Mouse (Mus musculus): Measurements from ENCODE around the gene A930004D18Rik.

A930004D18Rik gene

DNA sequence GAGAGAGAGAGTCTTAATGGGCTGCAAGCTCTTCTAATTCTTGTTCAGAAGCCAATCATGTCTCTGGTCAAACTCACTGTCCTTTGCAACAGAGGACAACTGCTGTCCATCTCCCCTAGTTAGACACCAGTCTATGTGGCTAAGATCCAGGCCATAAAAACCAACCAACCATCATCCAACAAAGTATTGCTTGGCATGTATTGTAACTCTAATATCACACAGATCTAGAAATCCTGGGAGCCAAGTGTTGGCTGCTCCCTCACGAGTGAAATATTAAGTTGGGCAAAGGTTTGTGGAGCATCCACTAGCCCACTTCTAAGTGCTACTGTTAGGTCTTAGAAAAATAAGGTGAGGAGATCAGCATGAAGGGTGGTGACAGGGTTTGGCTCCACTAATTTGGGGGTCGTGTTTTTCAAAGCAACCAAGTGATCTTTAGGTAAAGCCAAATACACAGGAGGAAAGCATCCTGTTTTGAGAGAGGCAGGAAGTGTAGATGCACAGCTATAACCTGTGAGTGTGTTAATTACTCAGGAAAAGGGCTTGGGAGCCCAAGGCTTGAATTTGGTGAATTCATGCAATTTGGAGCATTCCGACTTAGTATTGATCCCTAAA is 710 bp upstream of the A930004D18Rik start:
- DNase-seq (ENCODE audit: low read depth) = no peak

DNA sequence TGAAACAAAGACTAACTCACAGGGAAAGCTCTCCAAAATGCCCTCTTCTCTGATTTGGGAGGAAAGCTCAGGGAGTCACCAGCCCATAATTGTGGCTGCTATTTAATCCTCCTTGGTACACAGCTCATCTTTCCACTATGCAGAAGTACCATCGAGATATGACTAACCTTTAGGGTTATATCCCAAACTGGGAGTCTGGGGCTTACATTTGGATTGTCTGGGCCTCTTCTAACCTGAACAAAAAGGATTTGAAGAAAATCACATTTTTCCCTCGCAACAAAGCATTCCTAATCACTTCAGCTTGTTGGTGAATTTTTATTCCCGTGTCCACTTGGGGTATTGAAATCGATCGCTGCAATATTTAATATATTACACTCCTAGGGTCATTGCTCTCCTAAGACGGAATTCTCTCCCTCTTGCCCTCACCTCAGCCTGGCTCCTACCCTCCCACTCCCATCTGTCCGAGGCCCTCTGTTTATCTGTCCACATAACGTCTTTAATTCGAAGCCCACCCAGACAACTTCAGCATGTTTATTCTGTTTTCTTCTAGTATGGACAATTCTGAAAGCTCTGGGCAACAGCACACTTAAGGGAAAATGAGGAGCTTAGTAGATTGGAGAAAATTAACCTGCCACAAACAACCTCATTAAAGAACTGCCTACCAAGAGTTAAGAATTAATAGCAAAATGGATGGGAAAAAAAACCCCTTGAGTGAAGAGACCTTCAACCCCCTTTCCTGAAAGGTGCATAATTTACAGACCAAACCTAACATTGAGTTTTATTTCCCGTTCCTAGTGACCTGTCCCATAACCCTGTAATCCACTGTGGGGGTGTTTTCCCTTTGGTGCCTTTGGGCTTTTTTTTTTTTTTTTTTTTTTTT is 2.9 kb downstream of the A930004D18Rik start:
- no peak for DNase-seq (ENCODE audit: low read depth)

DNA sequence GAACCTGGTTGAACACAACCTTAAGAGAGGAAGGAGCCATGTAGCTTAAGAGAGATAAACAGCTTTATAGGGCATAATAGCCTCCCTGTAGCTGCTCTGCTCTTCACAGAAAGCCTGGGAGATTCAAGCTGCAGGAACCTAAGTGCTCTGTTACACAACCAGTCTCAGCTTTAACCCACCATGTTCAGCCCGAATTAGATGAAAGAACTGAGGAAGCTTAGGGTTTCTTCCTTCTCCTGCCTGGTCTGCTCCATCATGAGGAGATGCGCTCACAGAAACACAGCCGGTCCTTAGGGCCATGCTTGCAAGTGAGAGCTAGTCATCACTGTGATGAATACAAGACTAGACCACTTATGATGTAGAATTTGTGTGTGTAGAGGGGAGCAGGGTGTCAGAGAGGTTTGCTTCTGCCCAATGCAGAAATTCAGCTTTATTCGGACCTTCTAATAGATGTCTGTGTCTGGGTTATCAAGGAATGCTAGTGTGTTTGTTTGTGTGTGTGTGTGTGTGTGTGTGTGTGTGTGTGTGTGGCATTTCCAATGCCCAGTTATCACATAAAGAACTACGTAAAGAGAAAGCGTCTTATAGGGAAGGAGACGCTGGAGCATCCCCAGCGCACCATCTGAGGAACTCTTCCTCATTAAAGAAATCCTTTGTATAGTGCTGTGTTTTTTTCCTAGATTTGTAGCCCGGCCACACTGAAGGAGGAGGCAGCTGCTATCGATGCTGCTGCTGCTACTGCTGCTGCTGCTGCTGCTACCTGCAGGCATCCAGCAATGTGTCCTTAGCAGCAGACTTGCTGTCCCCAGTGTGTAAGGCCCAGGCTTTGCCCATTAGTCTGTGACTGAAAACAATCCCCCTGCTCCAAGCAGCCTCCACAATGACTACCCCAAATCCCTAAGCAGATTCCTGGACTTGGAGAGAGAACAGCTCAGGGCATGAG is 4.1 kb downstream of the A930004D18Rik start:
- no peak for DNase-seq (ENCODE audit: low read depth)

DNA sequence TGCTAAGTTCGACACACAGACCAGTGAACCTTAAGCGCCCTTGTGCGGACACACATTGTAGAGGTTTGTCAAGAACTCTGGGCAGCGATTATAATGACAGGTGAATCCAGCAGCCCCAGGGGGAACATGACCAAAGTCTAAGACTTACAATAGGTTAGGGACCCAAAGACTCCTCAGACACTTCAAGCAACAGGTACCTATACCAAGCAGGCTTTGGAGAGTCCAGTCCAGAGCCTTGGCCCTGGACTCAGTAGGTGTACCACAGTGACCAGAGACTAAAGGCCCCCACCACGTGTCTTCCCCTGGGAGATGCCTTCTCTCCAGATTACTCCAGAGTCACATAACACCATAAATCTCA is 5.0 kb downstream of the A930004D18Rik start:
- DNase-seq (ENCODE audit: low read depth) = no peak

DNA sequence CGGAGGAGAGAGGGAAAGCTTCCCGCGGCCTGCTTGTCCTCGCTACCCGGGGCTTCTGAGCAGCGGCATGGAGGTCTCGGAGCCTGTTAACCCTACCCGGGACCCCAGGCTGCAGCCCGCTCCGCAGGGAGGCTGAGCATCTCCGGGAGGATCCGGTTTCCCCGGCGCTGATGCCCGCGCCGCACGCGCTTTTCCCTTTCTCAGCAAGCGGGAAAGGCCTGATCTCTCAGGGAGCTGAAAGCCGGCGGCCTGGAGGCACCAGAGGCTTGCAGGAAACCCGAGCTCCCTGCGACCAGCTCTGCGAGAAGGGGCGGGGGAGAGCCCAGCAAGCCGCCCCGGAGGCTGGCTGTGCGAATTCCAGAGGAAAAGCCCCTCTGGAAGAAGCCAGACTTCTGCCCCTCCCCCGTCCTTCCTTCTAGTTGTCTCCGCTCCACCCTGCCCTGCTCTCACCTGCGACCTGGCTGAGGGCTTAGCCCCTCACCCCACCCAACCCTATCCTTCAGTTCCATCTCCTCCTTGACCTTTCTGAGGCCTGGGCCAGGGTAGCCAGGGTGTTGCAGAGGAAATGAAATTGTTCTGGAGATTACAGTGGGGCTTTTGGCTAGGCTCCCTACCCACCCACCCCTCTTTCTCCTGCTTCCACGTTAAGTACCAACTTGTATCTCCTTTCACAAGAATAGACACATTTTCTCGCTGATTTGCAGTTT is 5.6 kb downstream of the A930004D18Rik start:
- DNase-seq (ENCODE audit: low read depth) = no peak

DNA sequence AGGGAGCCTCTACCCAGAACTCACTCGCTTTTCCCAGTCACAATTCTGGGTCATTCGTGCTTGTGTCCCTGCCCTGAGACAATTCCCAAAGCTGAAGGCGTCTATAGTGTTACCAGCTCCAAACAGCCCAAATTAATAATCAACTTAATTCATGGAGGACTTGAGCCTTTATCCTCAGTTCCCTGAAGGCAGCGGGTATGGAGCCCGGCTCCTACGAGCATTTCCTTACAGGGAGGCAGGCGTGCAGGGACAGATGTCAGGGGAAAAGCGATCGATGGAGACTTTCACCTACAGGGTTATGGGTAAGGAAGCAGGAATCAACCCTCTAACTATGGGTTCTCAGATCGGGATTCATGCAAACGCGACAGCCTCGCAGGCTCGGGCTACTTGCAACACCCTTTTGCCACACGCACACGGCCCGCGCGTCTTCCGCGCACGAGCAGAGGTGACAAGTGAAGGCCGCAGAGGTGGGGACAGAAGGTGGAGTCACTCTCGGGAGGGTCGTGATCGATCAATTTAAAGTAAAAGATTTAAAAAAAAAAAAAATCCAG is 6.2 kb downstream of the A930004D18Rik start:
- no peak for DNase-seq (ENCODE audit: low read depth)

DNA sequence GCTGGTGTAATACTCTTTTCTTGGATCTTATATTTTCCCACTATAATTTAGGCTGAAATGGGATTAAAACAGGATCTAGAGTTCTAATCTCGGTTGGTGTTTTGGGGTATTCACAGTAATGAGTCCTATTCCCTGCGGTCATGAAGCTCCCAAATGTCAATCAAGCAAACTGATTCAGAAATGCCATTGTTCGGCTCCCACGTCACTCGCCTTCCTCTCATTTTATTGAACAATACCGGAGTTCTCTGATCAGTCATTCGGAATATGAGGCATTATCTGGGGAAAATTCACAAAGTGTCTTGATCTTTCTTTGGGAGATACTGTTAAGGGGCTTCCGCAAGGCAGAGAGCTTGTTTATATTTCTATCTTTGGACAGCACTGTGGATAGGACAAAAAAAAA is 7.0 kb downstream of the A930004D18Rik start:
- DNase-seq (ENCODE audit: low read depth) = no peak

DNA sequence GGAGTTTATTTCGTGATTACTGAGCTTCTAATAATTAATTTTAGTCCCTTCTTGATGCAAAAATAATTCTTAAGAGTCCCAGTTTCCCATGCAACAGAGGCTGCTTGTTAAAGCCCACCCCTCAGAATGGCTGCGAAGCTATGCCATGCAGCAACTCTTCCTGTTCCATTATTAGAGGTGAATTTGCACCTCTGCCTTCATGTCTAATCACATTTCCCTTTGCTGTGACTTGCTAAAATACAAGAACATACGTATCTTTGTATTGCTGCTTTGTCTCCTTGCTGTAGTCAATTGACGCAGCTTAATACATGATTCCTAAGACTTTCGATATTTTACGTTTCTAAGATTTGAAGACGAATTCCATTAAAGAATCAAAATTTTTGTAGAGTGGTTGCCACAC is 7.9 kb downstream of the A930004D18Rik start:
- no peak for DNase-seq (ENCODE audit: low read depth)

DNA sequence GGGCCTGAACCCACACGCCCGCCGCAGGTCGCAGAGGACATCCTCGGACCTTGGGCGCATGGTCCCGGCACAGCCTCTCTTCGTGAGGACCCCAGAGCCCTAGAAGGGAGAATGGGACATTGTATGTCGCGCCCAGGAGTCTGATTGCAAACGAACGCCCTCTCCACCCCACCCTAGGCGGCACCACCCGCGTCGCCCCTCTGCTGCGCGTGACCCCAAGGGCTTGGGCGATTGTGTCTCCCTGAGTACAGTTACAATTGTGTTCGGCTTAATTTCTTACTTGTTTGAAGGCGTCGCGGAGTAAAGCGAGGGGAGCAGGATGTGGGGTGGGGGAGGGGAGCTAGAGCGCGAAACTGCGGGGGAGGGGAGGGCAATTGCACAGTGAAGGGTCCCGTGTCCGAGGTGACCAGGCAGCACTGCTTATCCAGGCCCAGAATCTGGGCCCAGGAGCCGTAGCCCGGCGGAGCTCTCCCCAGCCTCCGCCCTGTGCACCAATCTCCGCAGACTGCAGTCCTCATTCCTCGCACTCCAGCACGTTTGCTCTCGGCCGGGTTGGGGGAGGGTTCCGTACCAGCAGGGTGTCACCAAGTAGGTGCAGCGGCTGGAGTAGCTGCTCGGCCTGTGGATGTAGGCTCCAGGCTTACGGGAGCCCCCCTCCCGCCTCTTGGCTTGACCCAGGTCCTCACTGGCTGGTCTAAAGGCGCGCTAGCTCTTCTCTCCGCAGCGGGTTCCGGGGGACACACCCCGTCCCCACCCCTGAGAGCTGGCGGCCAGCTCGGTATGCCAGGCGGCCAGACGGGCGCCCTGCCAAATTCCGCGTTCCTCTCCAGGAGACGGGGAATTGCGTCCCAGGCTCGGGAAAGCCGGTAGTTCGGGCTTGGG is 9.2 kb downstream of the A930004D18Rik start:
- no peak for DNase-seq (ENCODE audit: low read depth)

DNA sequence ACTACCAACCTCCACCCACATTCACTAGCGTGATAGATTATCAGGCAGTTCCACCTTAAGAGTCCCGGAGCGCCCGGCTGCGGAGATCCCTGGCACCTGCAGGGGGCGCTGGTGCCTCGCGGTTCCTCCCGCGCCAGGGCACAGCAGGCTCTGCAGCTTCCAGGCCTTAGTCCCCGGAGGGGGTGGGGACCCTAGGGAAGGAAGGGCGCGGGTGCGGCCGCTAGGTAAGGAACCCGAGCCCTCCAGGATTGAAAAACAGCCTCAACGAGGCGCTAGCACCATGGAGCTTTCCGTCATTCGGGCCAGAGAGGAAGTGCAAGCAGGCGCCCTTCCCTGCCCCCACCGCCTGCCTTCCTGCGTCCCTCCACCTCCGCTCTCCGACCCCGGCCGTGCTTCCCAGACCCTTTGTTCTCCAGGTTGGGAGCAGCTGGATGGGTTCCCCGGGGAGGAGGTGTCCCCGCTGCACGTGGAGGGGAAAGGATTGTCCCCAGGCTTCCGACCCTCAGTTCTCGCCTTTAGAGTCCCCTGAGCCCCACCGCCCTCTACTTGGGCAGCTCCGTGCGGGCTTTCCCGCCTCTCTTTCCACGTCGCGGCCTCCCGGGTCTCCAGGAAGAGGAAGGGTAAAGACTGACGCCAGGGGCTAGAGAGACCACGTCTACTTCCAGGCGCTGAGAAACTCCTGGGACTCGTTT is 9.9 kb downstream of the A930004D18Rik start:
- peak; percentile 88 for DNase-seq (ENCODE audit: low read depth)

DNA sequence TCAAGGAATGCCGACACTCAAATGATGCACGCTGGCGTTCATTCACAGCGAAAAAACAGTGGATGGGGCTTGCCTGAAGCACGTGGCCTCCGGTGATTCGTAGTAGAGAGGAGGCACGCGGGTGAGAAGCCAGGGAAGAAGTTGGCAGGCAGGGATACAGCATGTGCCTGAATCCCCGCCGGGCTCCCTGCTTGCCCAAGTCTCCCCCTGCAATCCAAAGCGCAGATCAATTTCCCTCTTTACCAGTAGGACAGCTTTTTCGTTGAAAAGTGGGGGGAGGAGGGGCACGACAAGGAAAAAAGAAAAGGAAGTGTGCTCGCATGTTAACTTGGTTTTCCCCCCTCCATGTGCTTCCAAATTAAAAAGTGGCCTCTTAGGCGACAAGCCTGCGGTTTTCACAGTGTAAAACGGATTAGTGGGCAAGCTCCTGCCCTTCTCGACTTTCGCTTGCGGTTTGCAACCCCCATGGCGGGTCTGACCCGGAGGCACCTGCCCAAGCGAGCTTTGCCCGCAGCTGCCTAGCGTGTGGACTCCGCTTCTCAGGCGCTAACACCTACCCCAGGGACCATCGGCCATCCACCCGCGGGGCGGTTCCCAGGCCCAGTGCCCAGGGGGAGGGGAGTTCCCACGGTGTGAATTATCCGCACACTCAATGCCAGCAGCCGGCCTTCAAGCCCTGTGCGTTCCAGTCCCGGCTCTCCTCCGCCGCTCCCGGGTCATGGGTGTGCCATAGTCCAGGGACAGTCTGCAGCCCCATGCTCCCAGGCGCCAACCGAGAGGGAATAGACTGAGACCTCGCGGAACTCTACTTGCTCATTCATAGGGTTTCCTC is 11.2 kb downstream of the A930004D18Rik start:
- no peak for DNase-seq (ENCODE audit: low read depth)

DNA sequence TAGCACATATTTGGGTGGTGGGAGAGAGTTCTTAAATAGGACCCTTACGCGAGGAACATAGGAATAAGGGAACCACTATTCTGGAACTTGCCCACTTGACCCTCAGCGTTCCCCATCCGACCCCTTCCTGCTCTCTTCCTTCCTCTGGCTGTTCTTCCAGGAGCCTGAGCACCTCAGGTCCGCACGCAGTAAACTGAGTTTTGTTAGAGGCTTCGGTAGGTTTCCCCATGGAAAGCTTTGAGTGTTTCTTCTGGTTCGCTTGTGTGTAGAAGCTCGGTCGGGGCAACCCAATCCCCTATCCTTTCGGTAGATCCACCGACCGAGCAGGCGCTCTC is 11.8 kb downstream of the A930004D18Rik start:
- DNase-seq (ENCODE audit: low read depth) = no peak

DNA sequence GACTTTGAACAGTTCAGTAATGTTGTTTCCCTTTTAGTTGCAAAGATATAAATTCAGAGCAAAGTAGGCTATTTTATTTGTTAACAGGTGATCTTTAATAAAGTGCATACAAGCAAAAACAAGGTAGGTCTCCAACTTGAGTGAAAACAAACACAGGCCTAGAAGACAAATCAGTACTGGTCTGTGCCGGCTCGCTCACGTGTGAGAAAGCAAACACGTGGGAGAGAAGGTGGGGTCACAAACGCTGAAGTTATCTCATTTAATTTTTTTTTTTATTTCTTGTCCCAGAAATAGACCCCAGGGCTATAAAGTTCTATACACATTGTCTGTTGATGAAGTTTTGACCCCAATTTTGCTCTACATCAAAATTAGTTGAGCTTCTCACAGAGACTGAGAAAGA is 12.4 kb downstream of the A930004D18Rik start:
- no peak for DNase-seq (ENCODE audit: low read depth)

DNA sequence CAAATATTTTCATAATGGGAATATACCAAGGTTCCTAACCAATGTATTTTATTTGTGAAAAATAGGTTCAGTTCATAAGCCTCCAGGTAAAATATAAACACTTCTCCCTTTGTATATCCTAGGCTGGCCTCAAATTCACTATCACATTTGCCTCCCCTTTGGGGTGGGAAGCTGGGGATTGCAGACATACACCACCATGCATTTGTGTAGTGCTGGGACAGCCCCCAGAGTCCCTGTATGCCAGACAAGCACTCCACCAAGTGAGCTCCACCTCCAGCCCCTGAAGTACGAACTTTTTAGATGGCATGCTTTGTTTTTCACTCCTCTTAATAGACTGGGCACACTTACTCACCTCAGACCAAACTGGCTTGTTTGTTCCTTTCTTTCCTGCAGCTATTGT is 14.7 kb downstream of the A930004D18Rik start:
- DNase-seq (ENCODE audit: low read depth) = no peak

DNA sequence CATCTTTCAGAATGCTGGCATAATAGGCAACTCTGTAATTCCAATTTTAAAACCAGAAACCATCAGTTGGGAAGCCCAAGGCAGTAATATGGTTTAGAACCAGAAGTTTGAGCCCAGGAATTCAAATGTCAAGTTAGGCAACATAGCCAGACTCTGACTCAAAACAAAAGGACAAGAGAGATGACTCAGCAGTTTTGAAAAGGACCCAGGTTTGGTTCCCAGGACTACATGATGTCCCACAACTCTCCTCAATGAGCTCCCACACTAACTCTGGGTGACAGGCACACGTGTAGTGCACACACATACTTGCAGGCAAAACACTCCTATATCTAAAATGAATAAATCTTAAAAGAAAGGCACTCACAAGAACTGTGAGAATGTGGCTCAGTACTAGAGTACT is 18.4 kb downstream of the A930004D18Rik start:
- DNase-seq (ENCODE audit: low read depth) = no peak

DNA sequence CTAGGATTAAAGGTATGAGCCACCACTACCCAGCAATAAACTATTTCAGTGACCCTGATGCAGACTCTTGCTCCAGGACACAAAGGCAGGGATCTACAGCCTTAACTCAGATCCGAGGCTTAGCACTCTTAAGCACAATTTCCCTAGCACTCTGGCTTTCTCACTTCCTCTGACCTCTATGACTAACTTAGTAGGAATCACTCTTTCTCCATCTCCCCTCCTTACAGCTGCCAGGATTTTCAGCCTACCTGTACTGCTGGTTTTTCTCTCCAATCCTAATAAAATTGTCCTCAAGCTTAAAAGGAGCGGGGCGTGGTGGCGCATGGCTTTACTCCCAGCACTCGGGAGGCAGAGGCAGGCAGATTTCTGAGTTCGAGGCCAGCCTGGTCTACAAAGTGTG is 20.2 kb downstream of the A930004D18Rik start:
- DNase-seq (ENCODE audit: low read depth) = no peak

DNA sequence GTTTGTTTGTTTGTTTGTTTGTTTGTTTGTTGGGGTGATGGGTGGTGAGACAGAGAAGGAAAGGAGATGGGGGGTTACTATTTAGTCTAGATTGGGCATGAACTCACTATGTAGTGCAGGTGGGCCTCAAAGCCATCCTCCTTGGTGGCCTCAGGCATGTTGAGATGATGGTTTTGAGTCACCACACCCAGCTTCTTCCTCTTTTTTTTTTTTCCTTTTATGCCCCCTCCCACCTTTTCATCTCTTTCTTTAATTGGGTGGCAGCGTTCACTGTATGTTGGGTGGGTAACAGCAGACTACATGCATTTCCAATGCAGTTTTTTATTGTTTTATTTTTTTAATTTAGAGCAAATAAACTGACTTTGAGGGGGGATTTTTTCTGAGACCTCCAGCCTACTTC is 20.9 kb downstream of the A930004D18Rik start:
- DNase-seq (ENCODE audit: low read depth) = no peak

DNA sequence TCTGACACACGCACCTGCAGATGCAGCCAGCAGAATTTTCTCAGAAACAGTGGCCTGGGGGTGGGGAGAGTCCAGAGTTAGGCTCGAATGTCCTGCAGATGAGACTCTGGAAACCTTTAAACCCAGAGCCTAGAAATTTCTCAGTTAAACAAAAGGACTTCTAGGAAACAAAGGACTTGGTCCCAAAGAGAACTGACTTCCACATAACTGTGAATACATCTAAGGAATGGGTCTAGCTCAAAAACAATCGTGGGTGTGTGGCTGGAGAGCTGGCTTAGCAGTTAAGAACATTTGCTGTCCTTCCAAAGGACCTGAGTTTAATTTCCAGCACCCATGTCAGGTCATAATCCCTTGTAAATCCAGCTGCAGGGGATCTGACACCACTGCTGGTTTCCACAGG is 22.0 kb downstream of the A930004D18Rik start:
- no peak for DNase-seq (ENCODE audit: low read depth)

DNA sequence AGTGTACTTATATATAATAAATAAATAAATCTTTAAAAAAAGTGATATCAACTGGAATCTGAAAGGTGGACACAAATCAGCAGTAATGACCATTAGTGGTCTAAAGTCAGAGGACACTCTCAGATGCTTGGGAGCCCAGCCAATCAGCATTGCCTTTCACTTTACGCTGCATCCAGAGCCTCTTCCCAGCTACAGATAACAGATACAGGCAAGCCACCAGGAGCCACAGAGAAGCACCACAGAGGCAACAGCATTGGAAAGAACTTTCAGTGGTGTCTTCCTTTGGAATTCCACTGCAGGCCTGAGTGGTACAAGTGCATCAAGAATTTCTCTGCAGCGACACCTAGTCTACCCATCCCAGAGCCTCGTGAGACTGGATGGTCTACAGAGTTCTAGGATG is 24.7 kb downstream of the A930004D18Rik start:
- no peak for DNase-seq (ENCODE audit: low read depth)

Measured in c-Kit-positive CD71-positive TER-119-negative erythroid progenitor cells, embryonic 14.5 days (primary cell).